Mouse (Mus musculus): Measurements from ENCODE around the gene Rab3c.

- no peak for TF ChIP-seq POLR2A (IDR thresholded peaks at IDR 0.05; ENCODE audit: insufficient read depth, low read depth, low read length)
- TF ChIP-seq CTCF (IDR thresholded peaks at IDR 0.05), result no peak
- TF ChIP-seq EP300 (IDR thresholded peaks at IDR 0.05; ENCODE audit: insufficient read depth, low read depth, low read length), result no peak
Measured at GRCm38 (mm10) chr13:110081174-110081573, 199.6 kb downstream of the Rab3c start.

All from heart, adult 2 months (tissue).